Mouse (Mus musculus): ENCODE measurements around the gene Tnfaip2.

GRCm38 (mm10) chr12:111448931-111449705, 6.8 kb downstream of the Tnfaip2 start:
- no peak for TF ChIP-seq HCFC1 (IDR thresholded peaks at IDR 0.05; ENCODE audit: borderline replicate concordance, insufficient read depth, low read length)
- no peak for TF ChIP-seq MAFK (IDR thresholded peaks at IDR 0.05; ENCODE audit: insufficient read depth, low read depth, low read length)
- TF ChIP-seq CHD2 (IDR thresholded peaks at IDR 0.05; ENCODE audit: low read depth, low read length): no peak
- no peak for TF ChIP-seq ZC3H11A (IDR thresholded peaks at IDR 0.05; ENCODE audit: borderline replicate concordance, low read depth, low read length)

Measured in ES-E14 (cell line).